Mouse (Mus musculus) forebrain, embryonic 14.5 days (tissue): ENCODE measurements around the gene Sipa1l1. TPM values are rescaled to one million over a fixed set of nuclear protein-coding genes. Genes with fewer than 3 reads are reported as not detected.

Experiments used
- ATAC-seq: fragments of 200-750 bp; cut with Nextera tagmentation; 2 replicates; pipeline ENCODE4 v1.8.0; 2017; ENCODE audit warnings: mild to moderate bottlenecking, moderate library complexity
- DNase-seq: peaks from one replicate; pipeline ENCODE4 v3.0.0-alpha.2; 2015; ENCODE audit warnings: low spot score
- H3K27ac ChIP-seq: fragments of 300-500 bp; sonication (generic); 2 replicates; pipeline ENCODE4 v1.5.1; 2014; ENCODE audit warnings: low read depth, mild to moderate bottlenecking, control low read depth, low read length, moderate library complexity
- H3K27me3 ChIP-seq: fragments of 300-500 bp; sonication (generic); replicated peaks from 2 replicates; pipeline ENCODE4 v1.6.1; 2014; ENCODE audit warnings: low read length, control low read depth, mixed read lengths; ENCODE audit not compliant: control insufficient read depth, insufficient read depth
- H3K36me3 ChIP-seq: fragments of 300-500 bp; sonication (generic); 2 replicates; pipeline ENCODE4 v1.6.1; 2014; ENCODE audit warnings: low read length, control low read depth; ENCODE audit not compliant: control insufficient read depth, insufficient read depth
- H3K4me1 ChIP-seq: fragments of 300-500 bp; sonication (generic); 2 replicates; pipeline ENCODE4 v1.6.1; 2014; ENCODE audit warnings: antibody characterized with exemption, low read length, control low read depth; ENCODE audit not compliant: control insufficient read depth, insufficient read depth
- H3K4me2 ChIP-seq: fragments of 300-500 bp; sonication (generic); 2 replicates; pipeline ENCODE4 v1.6.1; 2014; ENCODE audit warnings: mild to moderate bottlenecking, control low read depth, low read length
- H3K4me3 ChIP-seq: fragments of 300-500 bp; sonication (generic); 2 replicates; pipeline ENCODE4 v1.5.1; 2014; ENCODE audit warnings: low read depth, low read length, control low read depth
- H3K9ac ChIP-seq: fragments of 300-500 bp; sonication (generic); 2 replicates; pipeline ENCODE4 v1.6.1; 2014; ENCODE audit warnings: mild to moderate bottlenecking, low read length, control low read depth, moderate library complexity
- H3K9me3 ChIP-seq: fragments of 300-500 bp; sonication (generic); replicated peaks from 2 replicates; pipeline ENCODE4 v1.6.1; 2016; ENCODE audit warnings: low read length, control low read depth, mixed read lengths; ENCODE audit not compliant: control insufficient read depth
- WGBS: fragments of 180-500 bp; shearing (Covaris S2); extraction: QIAGEN DNeasy Blood & Tissue Kit; methylation state at CpG from one replicate; pipeline ENCODE4 v1.1.7; 2014; 5-methylcytosine and 5-hydroxymethylcytosine counted together
- polyA plus RNA-seq: library from polyadenylated mRNA; unstranded; fragments of >200 nt; fragmentation: Nextera tagmentation; extraction: Ambion mirVana; gene quantifications from 2 replicates; pipeline ENCODE4 v1.2.1, GENCODE M21; 2014

The Sipa1l1 gene
- polyA plus RNA-seq, 1 experiment from 2014 or later = 13.5 TPM

DNA sequence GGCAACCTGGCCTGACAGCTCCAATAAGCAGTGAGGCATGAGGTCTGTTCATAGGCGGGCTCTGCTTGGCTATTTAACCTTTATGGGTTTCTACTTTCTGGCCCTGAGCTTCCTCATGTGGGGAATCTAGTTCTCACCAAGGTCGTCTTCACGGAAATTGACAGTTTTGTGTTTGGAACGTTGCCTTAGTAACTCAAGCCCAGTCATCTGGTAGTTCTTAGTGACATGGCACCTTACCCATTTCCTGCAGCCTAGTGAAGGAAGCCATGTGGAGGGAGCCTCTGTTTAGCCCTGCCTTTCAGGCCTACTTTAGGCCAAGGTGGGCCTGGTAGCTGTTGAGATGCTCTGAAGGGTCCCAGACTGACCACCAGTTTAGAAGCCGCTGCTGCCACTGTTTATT is 164.9 kb downstream of the Sipa1l1 start:
- no peak overlapping the region for H3K4me2 ChIP-seq
- H3K4me1 ChIP-seq = peaks cover 18% of the 10 kb centered on the region
- no peak overlapping the region for H3K4me3 ChIP-seq
- H3K36me3 ChIP-seq = no peaks in the 10 kb centered on the region
- H3K9ac ChIP-seq = no peak overlapping the region
- 62% methylated on average over 5 of the region's 5 CpGs for WGBS
- no peak for ATAC-seq
- H3K27me3 ChIP-seq = no peaks in the 10 kb centered on the region
- H3K9me3 ChIP-seq = no peaks in the 10 kb centered on the region
- DNase-seq = peak; percentile 11
- H3K27ac ChIP-seq = no peak overlapping the region

DNA sequence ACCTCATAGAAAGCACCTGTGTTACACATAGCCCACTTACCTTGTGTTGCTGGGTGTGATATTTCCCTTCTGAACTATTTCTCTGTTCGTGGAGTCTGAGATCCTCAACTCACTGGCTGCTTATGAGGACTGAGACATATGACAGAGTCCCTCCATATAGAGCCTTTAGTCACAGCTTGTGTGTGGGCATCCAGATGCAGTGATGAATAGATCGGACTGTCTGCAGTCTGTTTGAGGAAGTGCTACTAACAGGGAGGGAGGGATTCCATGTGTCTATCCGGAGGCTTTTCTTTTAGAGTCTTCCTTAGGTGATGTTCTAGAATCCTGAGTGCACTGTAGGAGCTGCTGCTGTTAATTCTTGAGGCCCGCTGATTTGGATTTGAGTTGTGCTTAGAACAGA is 165.4 kb downstream of the Sipa1l1 start:
- DNase-seq (no peak), ATAC-seq (no peak)
- 32% methylated on average over 4 of the region's 4 CpGs for WGBS
- Histone ChIP-seq H3K36me3 (no peaks in the 10 kb centered on the region), H3K9ac (no peak overlapping the region), H3K4me3 (no peak overlapping the region), H3K27me3 (no peaks in the 10 kb centered on the region), H3K9me3 (no peaks in the 10 kb centered on the region), H3K27ac (no peak overlapping the region), H3K4me2 (no peak overlapping the region), H3K4me1 (peaks cover 21% of the 10 kb centered on the region)

DNA sequence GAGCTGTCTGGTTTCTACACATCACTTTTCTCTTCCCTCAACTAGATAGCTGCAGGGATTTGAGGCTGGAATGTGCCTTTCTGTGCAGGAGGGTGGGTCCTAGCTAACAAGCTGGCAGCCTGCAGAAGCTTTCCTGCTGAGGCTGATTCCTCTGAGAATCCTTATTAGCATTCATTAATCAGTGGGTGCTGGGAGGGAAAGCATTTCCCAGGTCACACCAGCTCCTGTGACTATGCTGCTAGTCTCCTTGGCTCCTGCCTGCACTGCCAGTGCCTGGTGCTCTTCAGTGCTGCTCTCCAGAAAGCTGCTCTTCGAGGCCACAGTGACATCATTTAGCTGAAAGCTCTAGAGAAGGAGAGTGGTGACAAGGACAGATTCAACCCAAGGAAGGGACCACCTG is 166.0 kb downstream of the Sipa1l1 start:
- Histone ChIP-seq H3K36me3 (no peaks in the 10 kb centered on the region), H3K4me1 (peaks cover 21% of the 10 kb centered on the region), H3K9me3 (no peaks in the 10 kb centered on the region), H3K9ac (no peak overlapping the region), H3K4me2 (no peak overlapping the region), H3K27me3 (no peaks in the 10 kb centered on the region), H3K4me3 (no peak overlapping the region), H3K27ac (peak overlapping the region; percentile 29; the same call in 1 of the 2 replicates)
- ATAC-seq (peak; percentile 48; the same call in 1 of the 2 replicates), DNase-seq (peak; percentile 76)
- 0% methylated on average over 1 of the region's 1 CpGs for WGBS

DNA sequence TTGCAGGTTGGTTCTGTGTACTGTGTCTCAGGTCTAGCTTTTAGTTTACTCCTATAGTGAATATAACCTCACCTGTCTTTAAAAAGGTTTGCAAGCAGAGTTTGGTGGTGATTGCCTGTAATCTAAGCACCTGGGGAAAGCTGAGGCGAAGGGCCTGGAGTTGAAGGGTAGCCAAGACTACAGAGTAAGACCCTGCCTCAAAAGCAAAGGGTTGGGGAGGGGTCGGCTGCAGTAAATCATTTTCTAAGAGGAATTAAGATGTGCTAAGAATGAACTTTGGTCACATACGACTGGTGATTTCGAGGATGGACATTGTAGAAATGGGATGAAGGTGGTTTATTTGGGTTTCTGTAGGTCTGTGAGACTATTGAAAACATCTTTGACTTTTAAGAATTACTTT is 169.4 kb downstream of the Sipa1l1 start:
- H3K4me2 ChIP-seq = no peak overlapping the region; the same call in 1 of the 2 replicates
- WGBS = 83% methylated on average over 4 of the region's 4 CpGs
- no peak overlapping the region for H3K9ac ChIP-seq
- H3K9me3 ChIP-seq = no peaks in the 10 kb centered on the region
- H3K4me1 ChIP-seq = peaks cover 21% of the 10 kb centered on the region
- no peak overlapping the region for H3K4me3 ChIP-seq
- H3K36me3 ChIP-seq = peaks cover 6% of the 10 kb centered on the region; the same call in 1 of the 2 replicates
- DNase-seq (no peak), ATAC-seq (no peak)
- no peaks in the 10 kb centered on the region for H3K27me3 ChIP-seq
- no peak overlapping the region for H3K27ac ChIP-seq

GRCm38 (mm10) chr12:82339221-82339861 is 170.2 kb downstream of the Sipa1l1 start:
- DNase-seq (peak; percentile 66), ATAC-seq (peak; percentile 54; the same call in 1 of the 2 replicates)
- Histone ChIP-seq H3K27ac (peak overlapping the region; percentile 52; the same call in 1 of the 2 replicates), H3K9ac (peak overlapping the region; percentile 52), H3K4me3 (peak overlapping the region; percentile 3), H3K27me3 (no peaks in the 10 kb centered on the region), H3K4me1 (peaks cover 15% of the 10 kb centered on the region), H3K9me3 (no peaks in the 10 kb centered on the region), H3K4me2 (peak overlapping the region; percentile 50), H3K36me3 (peaks cover 6% of the 10 kb centered on the region; the same call in 1 of the 2 replicates)
- 8% methylated on average over 18 of the region's 18 CpGs for WGBS

GRCm38 (mm10) chr12:82340196-82340918 is 171.2 kb downstream of the Sipa1l1 start:
- Histone ChIP-seq H3K9me3 (no peaks in the 10 kb centered on the region), H3K27ac (no peak overlapping the region), H3K4me3 (no peak overlapping the region), H3K27me3 (no peaks in the 10 kb centered on the region), H3K36me3 (peaks cover 6% of the 10 kb centered on the region; the same call in 1 of the 2 replicates), H3K4me2 (no peak overlapping the region; the same call in 1 of the 2 replicates), H3K9ac (no peak overlapping the region), H3K4me1 (peaks cover 6% of the 10 kb centered on the region)
- DNase-seq (no peak), ATAC-seq (no peak)
- WGBS = 78% methylated on average over 6 of the region's 6 CpGs

- DNase-seq (no peak), ATAC-seq (no peak)
- Histone ChIP-seq H3K27ac (no peak overlapping the region), H3K9me3 (no peaks in the 10 kb centered on the region), H3K36me3 (peaks cover 6% of the 10 kb centered on the region; the same call in 1 of the 2 replicates), H3K4me2 (no peak overlapping the region), H3K4me1 (peaks cover 5% of the 10 kb centered on the region), H3K4me3 (no peak overlapping the region), H3K9ac (no peak overlapping the region), H3K27me3 (no peaks in the 10 kb centered on the region)
- WGBS = 98% methylated on average over 8 of the region's 8 CpGs
These were observed 172.1 kb downstream of the Sipa1l1 start for GRCm38 (mm10) chr12:82341181-82341580.

DNA sequence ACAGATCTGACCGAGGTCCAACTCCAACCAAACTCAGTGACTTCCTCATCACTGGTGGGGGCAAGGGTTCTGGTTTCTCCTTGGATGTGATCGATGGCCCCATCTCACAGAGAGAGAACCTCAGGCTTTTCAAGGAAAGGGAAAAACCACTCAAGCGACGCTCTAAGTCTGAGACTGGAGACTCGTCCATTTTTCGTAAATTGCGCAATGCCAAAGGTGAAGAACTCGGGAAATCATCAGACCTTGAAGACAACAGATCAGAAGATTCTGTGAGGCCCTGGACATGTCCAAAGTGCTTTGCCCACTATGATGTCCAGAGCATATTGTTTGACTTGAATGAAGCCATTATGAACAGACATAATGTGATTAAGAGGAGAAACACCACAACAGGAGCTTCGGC is 172.6 kb downstream of the Sipa1l1 start:
- WGBS = 96% methylated on average over 9 of the region's 9 CpGs
- peaks cover 5% of the 10 kb centered on the region for H3K4me1 ChIP-seq
- peaks cover 6% of the 10 kb centered on the region; the same call in 1 of the 2 replicates for H3K36me3 ChIP-seq
- no peak overlapping the region for H3K4me3 ChIP-seq
- no peaks in the 10 kb centered on the region for H3K27me3 ChIP-seq
- DNase-seq = no peak
- no peak overlapping the region for H3K9ac ChIP-seq
- no peaks in the 10 kb centered on the region for H3K9me3 ChIP-seq
- ATAC-seq = no peak
- no peak overlapping the region for H3K4me2 ChIP-seq
- H3K27ac ChIP-seq = no peak overlapping the region

GRCm38 (mm10) chr12:82350082-82350481 is 181.0 kb downstream of the Sipa1l1 start:
- 95% methylated on average over 11 of the region's 11 CpGs for WGBS
- DNase-seq = no peak
- no peak overlapping the region for H3K4me3 ChIP-seq

More at GRCm38 (mm10) chr12:82350082-82350481, 181.0 kb downstream of the Sipa1l1 start:
- no peak overlapping the region for H3K4me2 ChIP-seq
- H3K9me3 ChIP-seq = no peaks in the 10 kb centered on the region
- no peaks in the 10 kb centered on the region for H3K27me3 ChIP-seq
- H3K36me3 ChIP-seq = no peaks in the 10 kb centered on the region
- peaks cover 6% of the 10 kb centered on the region; the same call in 1 of the 2 replicates for H3K4me1 ChIP-seq
- H3K27ac ChIP-seq = no peak overlapping the region
- H3K9ac ChIP-seq = no peak overlapping the region
- no peak for ATAC-seq
